Mouse (Mus musculus) heart, embryonic 14.5 days (tissue): ENCODE results near the gene Vps72. TPM values are rescaled to one million over a fixed set of nuclear protein-coding genes. Genes with fewer than 3 reads are reported as not detected.
"Not testable (repeated sequence)": the region's sequence is repeated elsewhere in the genome, so short reads cannot be mapped to it uniquely, and the experiment has no call there.

Experiments used
- ATAC-seq: fragments of 200-750 bp; cut with Nextera tagmentation; 2 replicates; pipeline ENCODE4 v1.8.0; 2017; ENCODE audit warnings: low read depth, moderate TSS enrichment; ENCODE audit not compliant: insufficient number of reproducible peaks, insufficient read depth, low FRiP score
- H3K27ac ChIP-seq, 2 experiments: fragments of 200-500 bp in 1 of 2; fragments of 300-500 bp in 1 of 2; sonication (generic) in 1 of 2; replicated peaks in 1 of 2; 2 replicates each; pipeline ENCODE4 v1.5.1; 2012 to 2014; ENCODE audit warnings: low read depth in 2 of 2, low read length in 2 of 2, control low read depth in 1 of 2, mild to moderate bottlenecking in 1 of 2, mixed read lengths in 1 of 2; ENCODE audit not compliant: control insufficient read depth in 1 of 2, insufficient read depth in 1 of 2
- H3K27me3 ChIP-seq: fragments of 300-500 bp; sonication (generic); 2 replicates; pipeline ENCODE4 v1.6.1; 2014; ENCODE audit warnings: mild to moderate bottlenecking, low read length, control low read depth; ENCODE audit not compliant: control insufficient read depth, insufficient read depth
- H3K36me3 ChIP-seq: fragments of 300-500 bp; sonication (generic); 2 replicates; pipeline ENCODE4 v1.6.1; 2014; ENCODE audit warnings: mild to moderate bottlenecking, control low read depth, low read length, mixed read lengths; ENCODE audit not compliant: control insufficient read depth, insufficient read depth
- H3K4me1 ChIP-seq, 2 experiments: fragments of 200-500 bp in 1 of 2; fragments of 300-500 bp in 1 of 2; sonication (generic) in 1 of 2; 2 replicates each; pipeline ENCODE4 v1.6.1; 2012 to 2014; ENCODE audit warnings: low read length in 2 of 2, control low read depth in 1 of 2, mixed read lengths in 1 of 2; ENCODE audit not compliant: control insufficient read depth in 2 of 2, insufficient read depth in 2 of 2
- H3K4me2 ChIP-seq: fragments of 300-500 bp; sonication (generic); 2 replicates; pipeline ENCODE4 v1.6.1; 2014; ENCODE audit warnings: mild to moderate bottlenecking, low read length
- H3K4me3 ChIP-seq, 2 experiments: fragments of 200-500 bp in 1 of 2; fragments of 300-500 bp in 1 of 2; sonication (generic) in 1 of 2; 2 replicates each; pipeline ENCODE4 v1.5.1; 2012 to 2014; ENCODE audit warnings: low read length in 2 of 2, mild to moderate bottlenecking in 2 of 2, control low read depth in 1 of 2, low read depth in 1 of 2, moderate library complexity in 1 of 2; ENCODE audit not compliant: control insufficient read depth in 1 of 2, insufficient read depth in 1 of 2
- H3K9ac ChIP-seq: fragments of 300-500 bp; sonication (generic); 2 replicates; pipeline ENCODE4 v1.6.1; 2014; ENCODE audit warnings: mild to moderate bottlenecking, low read length
- H3K9me3 ChIP-seq: fragments of 300-500 bp; sonication (generic); 2 replicates; pipeline ENCODE4 v1.6.1; 2016; ENCODE audit warnings: low read length, control low read depth; ENCODE audit not compliant: control insufficient read depth
- WGBS: fragments of 180-500 bp; shearing (Covaris S2); extraction: QIAGEN DNeasy Blood & Tissue Kit; methylation state at CpG from one replicate; pipeline ENCODE4 v1.1.7; 2014; 5-methylcytosine and 5-hydroxymethylcytosine counted together
- polyA plus RNA-seq: library from polyadenylated mRNA; unstranded; fragments of >200 nt; fragmentation: Nextera tagmentation; extraction: Ambion mirVana; gene quantifications from 2 replicates; pipeline ENCODE4 v1.2.1, GENCODE M21; 2014

The Vps72 gene
- polyA plus RNA-seq, 1 experiment from 2014 or later: 95.7 TPM

DNA sequence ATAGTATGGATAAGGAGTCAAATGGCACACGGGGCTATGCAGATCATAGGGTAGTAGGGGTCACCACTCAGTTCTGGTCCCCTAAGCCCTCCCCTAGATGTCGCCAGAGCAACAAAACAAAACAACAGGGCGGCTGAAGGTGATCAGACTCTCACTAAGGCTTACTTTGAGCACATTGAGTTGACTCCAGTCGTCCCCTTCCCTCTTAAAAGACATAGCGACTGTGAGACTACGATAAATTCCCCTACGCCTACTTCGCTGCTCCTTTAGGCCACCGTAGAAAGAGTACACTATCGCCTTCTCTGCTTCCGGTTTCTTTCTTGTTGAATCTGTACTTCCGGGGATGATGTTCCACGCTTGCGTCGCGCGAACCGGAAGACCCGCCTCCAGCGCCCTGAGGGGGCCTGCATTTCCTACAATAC lies 22.9 kb downstream of the Vps72 start, which contains the start of the genes Scnm1 and Lysmd1:
Gene Scnm1 (minus strand): TSS at position 332 of the 422 bp plus-strand sequence.
Gene Lysmd1 (plus strand): TSS at position 409 of the 422 bp plus-strand sequence.
- Histone ChIP-seq H3K27me3 (no peaks in the 10 kb centered on the region), H3K27ac (peak within 1 kb of the TSS; percentile 68 to 69), H3K4me1 (peaks cover 5 to 17% of the 10 kb centered on the region in 2 experiments), H3K9me3 (no peaks in the 10 kb centered on the region), H3K9ac (peak within 1 kb of the TSS; percentile 89), H3K4me3 (peak within 1 kb of the TSS; percentile 61 to 66), H3K4me2 (peak within 1 kb of the TSS; percentile 80), H3K36me3 (peaks cover 32% of the 10 kb centered on the region)
- under 1% methylated on average over 20 of the region's 20 CpGs for WGBS
- ATAC-seq: peak; percentile 83

GRCm38 (mm10) chr3:95134133-95134532 lies 23.3 kb downstream of the Vps72 start:
- H3K9me3 ChIP-seq, H3K27me3 ChIP-seq, H3K9ac ChIP-seq, H3K27ac ChIP-seq: not testable (repeated sequence)
- H3K4me2 ChIP-seq: peak overlapping the region; percentile 80; the same call in 1 of the 2 replicates
- peak overlapping the region in 1 of 2 experiments; percentile 61; a peak in 2 of 4 replicates for H3K4me3 ChIP-seq
- H3K4me1 ChIP-seq: peaks cover 5 to 17% of the 10 kb centered on the region in 2 experiments
- WGBS: no CpG with 5 or more reads among the region's 12 CpGs
- H3K36me3 ChIP-seq: peaks cover 28% of the 10 kb centered on the region
- peak; percentile 32 for ATAC-seq

DNA sequence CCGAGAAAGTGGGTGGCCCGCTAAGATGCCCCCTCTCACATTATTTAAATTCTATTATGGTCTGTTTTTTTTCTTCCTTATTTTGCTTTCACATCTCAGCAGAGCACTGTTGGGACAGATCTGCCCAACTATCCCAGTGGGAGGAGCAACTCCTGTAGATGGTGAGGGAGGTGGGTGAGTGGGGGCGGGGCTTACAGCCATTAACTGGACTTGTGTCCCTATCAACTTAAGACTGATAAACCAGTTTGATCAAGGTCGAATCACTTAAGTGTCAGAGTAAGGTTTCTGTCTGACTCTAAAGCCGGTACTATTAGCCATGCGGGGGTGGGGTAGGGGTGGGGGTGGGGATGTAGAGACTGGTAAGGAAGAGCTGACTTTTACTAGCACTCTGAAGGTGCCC lies 24.2 kb downstream of the Vps72 start:
- H3K9ac ChIP-seq: peak overlapping the region; percentile 59
- peaks cover 19% of the 10 kb centered on the region for H3K36me3 ChIP-seq
- ATAC-seq: no peak
- 18% methylated on average over 6 of the region's 6 CpGs for WGBS
- H3K9me3 ChIP-seq: no peaks in the 10 kb centered on the region
- H3K27me3 ChIP-seq: no peaks in the 10 kb centered on the region
- H3K27ac ChIP-seq: peak overlapping the region in 1 of 2 experiments; percentile 33; a peak in 1 of 4 replicates
- peaks cover 5 to 17% of the 10 kb centered on the region in 2 experiments for H3K4me1 ChIP-seq
- H3K4me3 ChIP-seq: peak overlapping the region; percentile 27 to 35
- H3K4me2 ChIP-seq: peak overlapping the region; percentile 70

- no peak overlapping the region for H3K27ac ChIP-seq
Measured at GRCm38 (mm10) chr3:95135433-95136052, 24.7 kb downstream of the Vps72 start.

DNA sequence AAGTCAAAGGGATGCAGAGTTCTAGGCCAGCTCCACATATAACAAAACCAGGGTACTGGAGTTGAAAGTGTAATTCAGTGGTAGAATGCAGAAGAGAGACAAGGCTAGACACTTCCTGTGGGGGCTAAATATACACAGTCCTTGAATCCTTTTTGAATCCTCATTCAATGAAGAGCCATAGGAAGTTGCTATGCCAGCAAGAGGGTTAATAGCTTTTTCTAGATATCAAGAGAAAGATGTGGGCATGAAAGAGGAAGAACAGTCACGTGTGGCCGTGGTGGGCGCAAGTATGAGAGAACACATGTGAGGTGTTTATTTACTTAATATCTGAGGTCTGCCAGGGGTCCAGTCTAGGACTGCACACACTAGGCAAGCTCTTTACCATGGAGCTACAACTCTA lies 25.5 kb downstream of the Vps72 start:
- H3K27ac ChIP-seq: no peak overlapping the region
- H3K4me2 ChIP-seq: no peak overlapping the region
- WGBS: 91% methylated on average over 3 of the region's 3 CpGs
- peaks cover 5 to 17% of the 10 kb centered on the region in 2 experiments for H3K4me1 ChIP-seq
- H3K4me3 ChIP-seq: no peak overlapping the region
- no peaks in the 10 kb centered on the region for H3K9me3 ChIP-seq
- no peak overlapping the region for H3K9ac ChIP-seq
- H3K36me3 ChIP-seq: peaks cover 17% of the 10 kb centered on the region; the same call in 1 of the 2 replicates
- no peak for ATAC-seq
- no peaks in the 10 kb centered on the region for H3K27me3 ChIP-seq

More at GRCm38 (mm10) chr3:95135433-95136052, 24.7 kb downstream of the Vps72 start:
- Histone ChIP-seq H3K4me3 (peak overlapping the region in 1 of 2 experiments; percentile 35; a peak in 1 of 4 replicates), H3K36me3 (peaks cover 20% of the 10 kb centered on the region; the same call in 1 of the 2 replicates), H3K4me1 (peaks cover 5 to 17% of the 10 kb centered on the region in 2 experiments), H3K9me3 (no peaks in the 10 kb centered on the region), H3K4me2 (peak overlapping the region; percentile 70), H3K27me3 (no peaks in the 10 kb centered on the region), H3K9ac (no peak overlapping the region)
- no peak for ATAC-seq
- 74% methylated on average over 7 of the region's 7 CpGs for WGBS

- no peaks in the 10 kb centered on the region for H3K27me3 ChIP-seq
- peaks cover 0 to 12% of the 10 kb centered on the region in 2 experiments; a peak in 2 of 4 replicates for H3K4me1 ChIP-seq
- no peak overlapping the region for H3K27ac ChIP-seq
- ATAC-seq: no peak
- 0 out of 2 replicates have a peak overlapping the region, but pooled peaks have one; percentile 30 for H3K9ac ChIP-seq
- 58% methylated on average over 25 of the region's 25 CpGs for WGBS
- H3K9me3 ChIP-seq: no peaks in the 10 kb centered on the region
- peaks cover 9% of the 10 kb centered on the region; the same call in 1 of the 2 replicates for H3K36me3 ChIP-seq
- peak overlapping the region in 1 of 2 experiments; percentile 13; a peak in 1 of 4 replicates for H3K4me3 ChIP-seq
- H3K4me2 ChIP-seq: peak overlapping the region; percentile 52
Measured at GRCm38 (mm10) chr3:95139586-95140288, 28.9 kb downstream of the Vps72 start.

GRCm38 (mm10) chr3:95140289-95140595 lies 29.4 kb downstream of the Vps72 start:
- Histone ChIP-seq H3K36me3 (peaks cover 9% of the 10 kb centered on the region; the same call in 1 of the 2 replicates), H3K27ac (no peak overlapping the region), H3K9ac (0 out of 2 replicates have a peak overlapping the region, but pooled peaks have one; percentile 30), H3K27me3 (no peaks in the 10 kb centered on the region), H3K9me3 (no peaks in the 10 kb centered on the region), H3K4me3 (peak overlapping the region in 1 of 2 experiments; percentile 13; a peak in 1 of 4 replicates), H3K4me1 (peaks cover 0 to 7% of the 10 kb centered on the region in 2 experiments; a peak in 2 of 4 replicates), H3K4me2 (peak overlapping the region; percentile 52)
- 44% methylated on average over 18 of the region's 18 CpGs for WGBS
- no peak for ATAC-seq
